Mouse (Mus musculus): ENCODE measurements around the gene 1700001O22Rik. TPM values are rescaled to one million over a fixed set of nuclear protein-coding genes. Genes with fewer than 3 reads are reported as not detected.
A peak's percentile ranks its signal among the peaks of the same experiment; 100 is the strongest.

Gene 1700001O22Rik
- polyA plus RNA-seq, 1 experiment from 2014 or later, result not detected

DNA sequence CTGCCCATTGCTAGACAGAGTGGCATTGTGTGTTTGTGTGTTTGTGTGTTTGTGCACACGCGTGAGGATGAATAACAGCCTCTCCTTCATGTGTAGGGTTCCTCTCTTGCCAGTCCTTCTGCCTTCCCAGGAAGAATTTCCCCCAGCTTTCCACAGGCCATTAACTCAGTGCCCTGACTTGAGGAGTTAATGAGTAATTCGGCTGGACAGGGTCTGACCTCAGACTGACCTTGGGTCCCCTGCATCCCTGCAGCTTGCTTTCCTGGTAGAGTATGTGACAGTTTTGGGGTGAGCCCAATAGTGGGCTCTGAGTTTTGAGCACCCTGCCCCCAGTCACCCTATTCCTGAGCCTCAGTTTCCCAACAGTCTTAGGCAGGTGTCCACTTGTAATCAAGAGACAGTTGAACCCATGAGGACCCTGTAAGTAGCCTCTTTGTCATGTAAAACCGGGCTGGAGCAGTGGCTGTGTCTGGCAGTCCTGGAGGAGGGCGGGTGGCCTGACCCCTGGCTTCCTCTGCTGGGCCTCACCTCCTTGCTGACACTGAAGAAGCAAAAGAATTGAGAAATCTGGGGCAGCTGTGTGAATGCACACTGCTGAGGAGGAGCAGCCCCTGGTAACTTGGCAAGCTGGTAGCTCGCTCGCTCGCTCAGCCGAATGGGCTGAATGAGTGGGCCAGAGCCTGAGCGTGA, 43.5 kb downstream of the 1700001O22Rik start:
- Histone ChIP-seq H3K9ac (no peak overlapping the region), H3K27me3 (0 out of 2 replicates have a peak, but pooled peaks cover 5% of the 10 kb centered on the region), H3K9me3 (replicated peaks) (0 out of 2 replicates have a peak, but pooled peaks cover 3% of the 10 kb centered on the region), H3K36me3 (replicated peaks) (no peaks in the 10 kb centered on the region), H3K4me1 (replicated peaks) (peaks cover 25% of the 10 kb centered on the region), H3K4me2 (no peak overlapping the region), H3K27ac (replicated peaks) (0 out of 2 replicates have a peak overlapping the region, but pooled peaks have one; percentile 34), H3K4me3 (replicated peaks) (no peak overlapping the region)
- WGBS (ENCODE audit: insufficient replicate concordance), result 65% methylated on average over 10 of the region's 10 CpGs
- ATAC-seq (ENCODE audit: insufficient read depth), result peak; percentile 35; the same call in 1 of the 2 replicates

DNA sequence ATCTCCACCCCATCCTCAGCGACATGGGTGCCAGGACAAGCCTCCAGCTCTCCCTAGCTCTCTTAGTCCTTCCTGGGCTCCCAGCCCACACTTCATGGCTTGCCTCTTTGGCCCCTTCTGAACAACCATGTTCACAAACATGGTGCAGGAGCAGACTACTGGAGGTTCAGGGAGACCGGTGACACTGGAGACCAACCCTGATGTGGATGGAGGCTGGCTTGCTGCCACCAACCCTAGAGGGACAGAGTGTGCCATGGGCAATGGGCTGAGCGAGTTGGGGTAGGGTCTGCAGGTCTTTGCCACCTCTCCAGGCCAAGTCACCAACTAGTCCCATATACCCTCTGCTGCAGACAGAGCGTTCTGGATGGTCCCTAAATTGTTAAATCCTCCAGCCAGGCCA, 44.0 kb downstream of the 1700001O22Rik start:
- Histone ChIP-seq H3K27me3 (0 out of 2 replicates have a peak, but pooled peaks cover 5% of the 10 kb centered on the region), H3K9me3 (replicated peaks) (0 out of 2 replicates have a peak, but pooled peaks cover 3% of the 10 kb centered on the region), H3K9ac (no peak overlapping the region), H3K4me1 (replicated peaks) (peaks cover 25% of the 10 kb centered on the region), H3K36me3 (replicated peaks) (no peaks in the 10 kb centered on the region), H3K27ac (replicated peaks) (0 out of 2 replicates have a peak overlapping the region, but pooled peaks have one; percentile 34), H3K4me3 (replicated peaks) (no peak overlapping the region), H3K4me2 (no peak overlapping the region)
- WGBS (ENCODE audit: insufficient replicate concordance), result 57% methylated on average over 4 of the region's 4 CpGs
- ATAC-seq (ENCODE audit: insufficient read depth), result no peak

DNA sequence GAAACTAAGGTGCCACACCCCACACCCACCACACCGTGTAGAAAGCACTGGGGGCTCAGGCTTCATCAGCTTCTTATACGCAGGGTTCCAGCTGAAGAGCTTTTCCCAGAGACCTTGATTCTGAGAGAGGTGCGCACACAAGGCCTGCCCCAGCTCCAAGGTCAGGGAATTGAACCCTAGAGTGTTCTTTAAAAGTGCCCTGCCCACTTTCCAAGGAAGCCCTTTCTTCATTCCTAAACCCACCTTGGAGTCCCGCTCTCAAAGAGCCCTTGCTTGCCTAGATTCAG, 44.4 kb downstream of the 1700001O22Rik start:
- Histone ChIP-seq H3K9me3 (replicated peaks) (0 out of 2 replicates have a peak, but pooled peaks cover 3% of the 10 kb centered on the region), H3K36me3 (replicated peaks) (no peaks in the 10 kb centered on the region), H3K27ac (replicated peaks) (no peak overlapping the region), H3K4me1 (replicated peaks) (peaks cover 25% of the 10 kb centered on the region), H3K27me3 (0 out of 2 replicates have a peak, but pooled peaks cover 5% of the 10 kb centered on the region), H3K4me3 (replicated peaks) (no peak overlapping the region), H3K9ac (no peak overlapping the region), H3K4me2 (no peak overlapping the region)
- no peak for ATAC-seq (ENCODE audit: insufficient read depth)
- WGBS (ENCODE audit: insufficient replicate concordance), result 49% methylated on average over 4 of the region's 4 CpGs

DNA sequence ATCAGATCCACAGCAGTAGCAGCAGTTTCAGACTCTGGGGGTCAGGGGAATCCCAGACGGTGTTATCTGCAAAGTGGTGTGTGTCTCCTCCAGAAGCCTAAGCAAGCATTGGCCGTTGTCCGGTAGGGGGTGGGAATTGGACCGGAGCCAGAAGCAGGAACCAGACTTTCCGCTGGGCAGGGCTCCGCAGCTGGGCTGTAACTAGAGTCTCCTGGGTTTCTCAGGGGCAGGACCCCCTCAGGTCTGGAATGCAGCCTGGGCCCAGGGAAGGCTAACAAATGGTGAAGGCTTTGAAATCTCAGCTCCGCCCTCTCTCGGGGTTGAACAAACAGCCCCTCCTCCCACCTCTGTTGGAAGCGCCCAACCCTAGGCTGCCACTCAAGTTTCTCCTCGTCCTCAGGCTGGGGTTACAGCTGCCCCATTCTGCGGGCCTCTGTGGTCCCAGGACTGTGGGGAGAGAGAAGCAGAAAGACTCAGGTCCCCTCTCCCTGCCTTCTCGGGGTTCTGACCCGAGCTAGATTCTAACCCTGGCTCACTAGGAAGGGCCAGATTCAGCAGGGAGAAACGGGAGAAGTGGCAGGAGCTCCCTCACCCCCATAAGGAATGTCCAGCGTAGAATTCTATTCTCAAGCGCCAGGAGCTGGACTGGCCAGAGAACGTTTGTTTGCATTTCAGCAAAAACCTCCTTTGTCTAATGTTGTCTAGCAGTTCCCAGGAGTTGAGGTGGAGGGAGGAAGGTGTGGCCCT, 44.9 kb downstream of the 1700001O22Rik start:
- no peak overlapping the region for H3K4me3 ChIP-seq (replicated peaks)
- H3K9ac ChIP-seq, result no peak overlapping the region
- peak; percentile 59 for ATAC-seq (ENCODE audit: insufficient read depth)
- 19% methylated on average over 17 of the region's 17 CpGs for WGBS (ENCODE audit: insufficient replicate concordance)
- 0 out of 2 replicates have a peak, but pooled peaks cover 3% of the 10 kb centered on the region for H3K9me3 ChIP-seq (replicated peaks)
- H3K27me3 ChIP-seq, result peaks cover 5% of the 10 kb centered on the region; the same call in 1 of the 2 replicates
- H3K4me2 ChIP-seq, result 0 out of 2 replicates have a peak overlapping the region, but pooled peaks have one; percentile 5
- H3K4me1 ChIP-seq (replicated peaks), result peaks cover 25% of the 10 kb centered on the region
- H3K36me3 ChIP-seq (replicated peaks), result no peaks in the 10 kb centered on the region
- peak overlapping the region; percentile 56 for H3K27ac ChIP-seq (replicated peaks)

DNA sequence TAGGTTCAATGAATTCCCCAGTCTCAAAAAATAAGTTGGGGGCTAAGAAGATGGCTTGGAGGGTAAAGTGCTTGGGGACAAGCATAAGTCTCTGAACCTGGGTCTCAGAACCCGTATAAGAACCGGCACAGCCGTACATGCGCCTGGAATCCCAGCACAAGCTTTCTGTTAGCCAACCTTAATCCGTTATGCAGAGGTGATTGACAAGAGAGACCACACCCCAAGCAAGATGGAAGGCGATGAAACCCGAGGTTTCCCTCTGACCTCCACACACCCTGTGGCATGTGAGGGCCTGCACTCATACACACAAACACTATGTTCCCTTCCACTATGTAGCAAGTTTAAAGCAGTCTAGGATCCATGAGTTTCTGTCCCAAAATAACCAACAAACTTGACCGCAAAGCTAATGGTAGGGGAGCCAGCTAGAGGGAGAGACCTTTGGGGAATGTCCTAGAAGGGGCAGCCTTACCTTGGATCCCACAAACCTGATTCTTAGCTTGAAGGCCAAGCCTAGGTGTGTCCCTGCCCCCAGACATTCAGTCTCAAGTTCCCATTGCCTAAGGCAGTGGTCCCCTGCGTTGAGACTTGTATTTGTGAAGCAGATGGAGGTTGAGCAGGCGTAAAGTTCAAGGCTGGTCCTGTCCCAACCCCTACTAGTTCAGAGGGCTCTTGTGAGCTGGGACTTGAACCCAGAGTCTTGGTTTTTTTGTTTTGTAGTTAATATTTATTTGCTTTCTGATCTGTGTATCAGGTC, 46.3 kb downstream of the 1700001O22Rik start:
- H3K4me1 ChIP-seq (replicated peaks), result peaks cover 30% of the 10 kb centered on the region
- H3K4me2 ChIP-seq, result no peak overlapping the region
- no peak overlapping the region for H3K4me3 ChIP-seq (replicated peaks)
- no peak overlapping the region for H3K27ac ChIP-seq (replicated peaks)
- no peak for ATAC-seq (ENCODE audit: insufficient read depth)
- no peak overlapping the region for H3K9ac ChIP-seq
- WGBS (ENCODE audit: insufficient replicate concordance), result 69% methylated on average over 10 of the region's 10 CpGs
- 0 out of 2 replicates have a peak, but pooled peaks cover 3% of the 10 kb centered on the region for H3K9me3 ChIP-seq (replicated peaks)
- no peaks in the 10 kb centered on the region for H3K36me3 ChIP-seq (replicated peaks)
- H3K27me3 ChIP-seq, result peaks cover 10% of the 10 kb centered on the region; the same call in 1 of the 2 replicates

DNA sequence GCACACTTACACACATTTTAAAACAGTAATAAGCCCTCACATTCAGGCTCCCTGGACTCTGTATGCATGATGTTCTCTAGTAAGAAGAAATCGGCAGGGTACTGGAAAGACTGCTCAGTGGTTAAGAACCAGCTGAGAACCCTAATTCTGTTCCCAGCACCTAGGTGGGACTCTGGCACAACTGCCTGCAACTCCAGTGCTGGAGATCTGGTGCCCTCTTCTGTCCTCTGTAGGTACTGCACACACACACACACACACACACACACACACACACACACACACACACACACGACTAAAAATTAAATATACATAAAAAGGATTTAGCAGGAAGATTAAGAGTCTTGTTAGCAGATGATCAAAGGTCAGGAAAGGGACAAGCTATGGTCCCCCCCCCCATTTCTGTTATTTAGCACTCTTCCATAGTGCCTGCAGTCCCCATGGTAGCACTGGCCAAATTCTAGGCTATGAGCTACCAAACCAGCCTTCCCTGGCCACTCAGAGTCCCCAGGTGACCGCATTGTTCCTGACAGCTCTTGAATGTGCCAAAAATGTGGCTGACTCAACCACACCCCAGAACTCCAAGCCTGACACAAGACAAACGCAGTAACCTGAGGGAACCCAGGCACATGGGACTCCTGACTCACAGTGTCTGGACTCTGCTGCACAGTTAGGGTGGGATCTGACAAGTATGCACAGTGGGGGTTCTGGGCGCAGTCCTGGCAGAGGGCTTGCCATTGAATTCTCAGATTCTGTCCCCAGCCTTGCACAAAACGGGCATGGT, 47.3 kb downstream of the 1700001O22Rik start:
- no peak overlapping the region for H3K4me3 ChIP-seq (replicated peaks)
- H3K36me3 ChIP-seq (replicated peaks), result no peaks in the 10 kb centered on the region
- H3K9ac ChIP-seq, result no peak overlapping the region
- H3K27me3 ChIP-seq, result peaks cover 10% of the 10 kb centered on the region; the same call in 1 of the 2 replicates
- 0 out of 2 replicates have a peak, but pooled peaks cover 3% of the 10 kb centered on the region for H3K9me3 ChIP-seq (replicated peaks)
- WGBS (ENCODE audit: insufficient replicate concordance), result 73% methylated on average over 6 of the region's 6 CpGs
- H3K27ac ChIP-seq (replicated peaks), result no peak overlapping the region
- H3K4me1 ChIP-seq (replicated peaks), result peaks cover 30% of the 10 kb centered on the region
- no peak for ATAC-seq (ENCODE audit: insufficient read depth)
- no peak overlapping the region for H3K4me2 ChIP-seq

DNA sequence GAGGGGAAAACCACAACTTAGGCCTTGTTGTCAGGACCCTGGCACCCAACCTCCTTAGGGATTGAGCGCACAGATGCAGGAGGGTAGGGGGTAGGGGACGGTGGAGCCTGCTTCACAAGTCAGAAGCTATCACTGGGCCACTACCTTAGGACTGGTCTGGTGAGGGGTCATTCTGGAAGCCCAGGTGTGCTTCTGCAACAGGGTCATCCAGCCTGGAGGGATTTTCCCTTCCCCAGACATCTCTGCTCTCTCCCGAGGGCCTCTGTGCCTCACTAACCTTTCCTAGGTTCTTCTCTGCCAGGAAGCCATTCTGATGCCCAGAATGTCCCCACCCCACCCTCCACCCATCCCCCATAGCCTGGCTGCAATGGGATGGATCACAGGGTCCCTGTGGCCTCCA, 48.6 kb downstream of the 1700001O22Rik start:
- Histone ChIP-seq H3K9ac (no peak overlapping the region), H3K27ac (replicated peaks) (no peak overlapping the region), H3K4me3 (replicated peaks) (no peak overlapping the region), H3K4me2 (no peak overlapping the region), H3K27me3 (peaks cover 10% of the 10 kb centered on the region; the same call in 1 of the 2 replicates), H3K4me1 (replicated peaks) (peaks cover 25% of the 10 kb centered on the region), H3K36me3 (replicated peaks) (no peaks in the 10 kb centered on the region), H3K9me3 (replicated peaks) (0 out of 2 replicates have a peak, but pooled peaks cover 3% of the 10 kb centered on the region)
- WGBS (ENCODE audit: insufficient replicate concordance), result 60% methylated on average over 3 of the region's 3 CpGs
- ATAC-seq (ENCODE audit: insufficient read depth), result no peak

DNA sequence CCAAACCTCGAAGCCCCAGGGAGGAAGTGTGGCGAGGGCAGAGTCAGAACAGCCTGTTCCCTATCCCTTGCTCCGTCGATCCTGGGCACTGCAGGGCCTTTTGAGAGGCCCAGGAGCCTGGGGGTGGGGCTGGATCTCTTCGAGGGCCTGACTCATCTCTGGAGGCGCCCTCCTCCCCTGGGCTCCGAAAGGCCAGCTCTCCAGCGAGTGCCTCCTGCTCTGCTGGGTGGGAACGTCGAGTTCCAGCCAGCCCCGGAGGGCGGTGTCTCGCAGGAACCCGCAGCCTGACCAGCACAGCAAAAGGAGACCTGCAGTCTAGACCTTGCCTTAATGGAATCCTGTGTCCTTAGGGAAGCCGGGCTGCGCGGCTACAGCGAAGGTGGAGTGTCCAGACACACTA, 50.2 kb downstream of the 1700001O22Rik start:
- no peak overlapping the region for H3K9ac ChIP-seq
- no peaks in the 10 kb centered on the region for H3K36me3 ChIP-seq (replicated peaks)
- H3K9me3 ChIP-seq (replicated peaks), result 0 out of 2 replicates have a peak, but pooled peaks cover 3% of the 10 kb centered on the region
- peaks cover 8% of the 10 kb centered on the region; the same call in 1 of the 2 replicates for H3K4me1 ChIP-seq (replicated peaks)
- H3K27me3 ChIP-seq, result peaks cover 6% of the 10 kb centered on the region; the same call in 1 of the 2 replicates
- H3K27ac ChIP-seq (replicated peaks), result no peak overlapping the region
- peak; percentile 19; the same call in 1 of the 2 replicates for ATAC-seq (ENCODE audit: insufficient read depth)
- no peak overlapping the region for H3K4me2 ChIP-seq
- 33% methylated on average over 18 of the region's 18 CpGs for WGBS (ENCODE audit: insufficient replicate concordance)
- no peak overlapping the region for H3K4me3 ChIP-seq (replicated peaks)

DNA sequence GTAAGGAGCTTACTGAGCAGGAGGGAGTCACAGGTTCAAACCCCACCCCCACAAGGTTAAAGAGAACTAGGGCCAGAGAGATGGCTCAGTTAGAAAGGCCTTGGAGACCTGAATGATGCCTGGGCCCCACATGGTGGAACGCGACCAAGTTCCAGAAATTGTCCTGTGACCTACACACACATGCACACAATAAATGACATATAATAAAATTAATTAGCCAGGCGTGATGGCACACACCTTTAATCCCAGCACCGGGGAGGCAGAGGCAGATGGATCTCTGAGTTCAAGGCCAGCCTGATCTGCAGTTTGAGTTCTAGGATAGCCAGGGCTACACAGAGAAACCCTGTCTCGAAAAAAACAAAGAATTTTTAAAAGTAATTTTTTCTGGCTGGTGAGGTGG, 51.0 kb downstream of the 1700001O22Rik start:
- ATAC-seq (ENCODE audit: insufficient read depth), result no peak
- WGBS (ENCODE audit: insufficient replicate concordance), result 87% methylated on average over 5 of the region's 5 CpGs
- H3K4me1 ChIP-seq (replicated peaks), result peaks cover 5% of the 10 kb centered on the region; the same call in 1 of the 2 replicates

DNA sequence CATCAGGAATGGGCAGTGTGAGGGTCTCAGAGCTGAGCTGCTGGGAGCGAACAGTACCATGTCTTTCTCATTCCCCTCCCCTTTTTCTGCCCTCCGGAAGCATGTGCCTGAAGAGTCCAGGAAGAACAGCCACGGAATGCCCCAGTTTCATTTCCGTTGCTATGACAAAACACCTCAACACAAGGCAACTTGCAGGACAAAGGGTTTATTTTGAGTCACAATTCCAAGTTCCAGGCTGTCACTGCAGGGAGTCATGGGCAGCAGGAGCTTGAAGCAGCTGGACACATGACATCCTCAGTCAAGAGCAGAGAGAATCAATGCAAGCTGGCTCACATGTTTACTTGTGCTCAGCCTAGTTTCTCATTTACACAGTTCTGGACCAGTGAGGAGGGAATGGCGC, 53.4 kb downstream of the 1700001O22Rik start:
- Histone ChIP-seq H3K9ac (no peak overlapping the region), H3K27me3 (peaks cover 5% of the 10 kb centered on the region; the same call in 1 of the 2 replicates), H3K36me3 (replicated peaks) (no peaks in the 10 kb centered on the region), H3K9me3 (replicated peaks) (no peaks in the 10 kb centered on the region), H3K4me2 (no peak overlapping the region), H3K27ac (replicated peaks) (no peak overlapping the region), H3K4me3 (replicated peaks) (no peak overlapping the region), H3K4me1 (replicated peaks) (peaks cover 5% of the 10 kb centered on the region; the same call in 1 of the 2 replicates)
- WGBS (ENCODE audit: insufficient replicate concordance), result 47% methylated on average over 5 of the region's 5 CpGs
- ATAC-seq (ENCODE audit: insufficient read depth), result no peak

More for the DNA sequence above, 51.0 kb downstream of the 1700001O22Rik start:
- Histone ChIP-seq H3K4me2 (no peak overlapping the region), H3K36me3 (replicated peaks) (no peaks in the 10 kb centered on the region), H3K27ac (replicated peaks) (no peak overlapping the region), H3K4me3 (replicated peaks) (no peak overlapping the region), H3K9me3 (replicated peaks) (0 out of 2 replicates have a peak, but pooled peaks cover 3% of the 10 kb centered on the region), H3K27me3 (peaks cover 5% of the 10 kb centered on the region; the same call in 1 of the 2 replicates), H3K9ac (no peak overlapping the region)

Data from liver, embryonic 15.5 days (tissue).